Mouse (Mus musculus) neural tube, embryonic 14.5 days (tissue): Measurements from ENCODE around the gene 4930522H14Rik. TPM values are rescaled to one million over a fixed set of nuclear protein-coding genes. Genes with fewer than 3 reads are reported as not detected.

Experiments
- ATAC-seq: fragments of 200-750 bp; cut with Nextera tagmentation; 2 replicates; pipeline ENCODE4 v1.8.0; 2017; ENCODE audit warnings: low read depth, mild to moderate bottlenecking, moderate TSS enrichment, moderate library complexity
- H3K27ac ChIP-seq: fragments of 300-500 bp; sonication (generic); 2 replicates; pipeline ENCODE4 v1.5.1; 2014; ENCODE audit warnings: low read depth, mild to moderate bottlenecking, control low read depth, low read length, moderate library complexity, mixed read lengths
- H3K27me3 ChIP-seq: fragments of 300-500 bp; sonication (generic); 2 replicates; pipeline ENCODE4 v1.6.1; 2014; ENCODE audit warnings: low read length; ENCODE audit not compliant: control insufficient read depth, insufficient read depth
- H3K36me3 ChIP-seq: fragments of 300-500 bp; sonication (generic); 2 replicates; pipeline ENCODE4 v1.6.1; 2014; ENCODE audit warnings: low read length, mixed read lengths; ENCODE audit not compliant: control insufficient read depth, insufficient read depth
- H3K4me1 ChIP-seq: fragments of 300-500 bp; sonication (generic); 2 replicates; pipeline ENCODE4 v1.6.1; 2014; ENCODE audit warnings: low read length; ENCODE audit not compliant: control insufficient read depth, insufficient read depth
- H3K4me2 ChIP-seq: fragments of 300-500 bp; sonication (generic); 2 replicates; pipeline ENCODE4 v1.6.1; 2014; ENCODE audit warnings: mild to moderate bottlenecking, low read depth, low read length, control low read depth
- H3K4me3 ChIP-seq: fragments of 300-500 bp; sonication (generic); 2 replicates; pipeline ENCODE4 v1.5.1; 2014; ENCODE audit warnings: low read depth, low read length, control low read depth, mixed read lengths
- H3K9ac ChIP-seq: fragments of 300-500 bp; sonication (generic); replicated peaks from 2 replicates; pipeline ENCODE4 v1.6.1; 2014; ENCODE audit warnings: low read depth, mild to moderate bottlenecking, control low read depth, low read length, mixed read lengths
- H3K9me3 ChIP-seq: fragments of 300-500 bp; sonication (generic); 2 replicates; pipeline ENCODE4 v1.6.1; 2016; ENCODE audit warnings: low read length; ENCODE audit not compliant: control insufficient read depth
- WGBS: fragments of 180-500 bp; shearing (Covaris S2); extraction: QIAGEN DNeasy Blood & Tissue Kit; methylation state at CpG from one replicate; pipeline ENCODE4 v1.1.7; 2014; 5-methylcytosine and 5-hydroxymethylcytosine counted together
- polyA plus RNA-seq: library from polyadenylated mRNA; unstranded; fragments of >200 nt; fragmentation: Nextera tagmentation; extraction: Ambion mirVana; gene quantifications from 2 replicates; pipeline ENCODE4 v1.2.1, GENCODE M21; 2014

Gene 4930522H14Rik
- polyA plus RNA-seq, 1 experiment from 2014 or later: not detected

- H3K27me3 ChIP-seq: no peaks in the 10 kb centered on the region
- H3K9me3 ChIP-seq: no peaks in the 10 kb centered on the region
- no peak overlapping the region for H3K9ac ChIP-seq
- 51% methylated on average over 11 of the region's 11 CpGs for WGBS
- H3K36me3 ChIP-seq: no peaks in the 10 kb centered on the region
- no peak for ATAC-seq
- no peaks in the 10 kb centered on the region for H3K4me1 ChIP-seq
- H3K27ac ChIP-seq: no peak overlapping the region
- no peak overlapping the region for H3K4me3 ChIP-seq
- no peak overlapping the region for H3K4me2 ChIP-seq
These were observed 19.4 kb upstream of the 4930522H14Rik start for GRCm38 (mm10) chr4:109550338-109551150.

- WGBS: 20% methylated on average over 2 of the region's 2 CpGs
- no peak overlapping the region for H3K27ac ChIP-seq
- no peak overlapping the region for H3K4me3 ChIP-seq
- no peak overlapping the region for H3K4me2 ChIP-seq
- H3K36me3 ChIP-seq: no peaks in the 10 kb centered on the region
- H3K4me1 ChIP-seq: no peaks in the 10 kb centered on the region
- no peak overlapping the region for H3K9ac ChIP-seq
- H3K27me3 ChIP-seq: no peaks in the 10 kb centered on the region
- ATAC-seq: no peak
- H3K9me3 ChIP-seq: no peaks in the 10 kb centered on the region
These were observed 16.2 kb upstream of the 4930522H14Rik start for GRCm38 (mm10) chr4:109547306-109547705.

GRCm38 (mm10) chr4:109546538-109546937 lies 15.4 kb upstream of the 4930522H14Rik start:
- ATAC-seq: no peak
- no peak overlapping the region for H3K4me2 ChIP-seq
- H3K4me3 ChIP-seq: no peak overlapping the region
- H3K27me3 ChIP-seq: no peaks in the 10 kb centered on the region
- no peak overlapping the region for H3K27ac ChIP-seq
- 92% methylated on average over 2 of the region's 2 CpGs for WGBS
- H3K4me1 ChIP-seq: no peaks in the 10 kb centered on the region
- H3K36me3 ChIP-seq: no peaks in the 10 kb centered on the region
- H3K9me3 ChIP-seq: no peaks in the 10 kb centered on the region
- no peak overlapping the region for H3K9ac ChIP-seq

GRCm38 (mm10) chr4:109530245-109530816 lies 766 bp downstream of the 4930522H14Rik start:
- ATAC-seq: no peak
- no peak overlapping the region for H3K27ac ChIP-seq
- H3K9me3 ChIP-seq: no peaks in the 10 kb centered on the region
- no peak overlapping the region for H3K9ac ChIP-seq
- H3K27me3 ChIP-seq: no peaks in the 10 kb centered on the region
- 29% methylated on average over 15 of the region's 15 CpGs for WGBS
- H3K4me2 ChIP-seq: no peak overlapping the region
- no peaks in the 10 kb centered on the region for H3K4me1 ChIP-seq
- no peak overlapping the region for H3K4me3 ChIP-seq
- H3K36me3 ChIP-seq: no peaks in the 10 kb centered on the region

- no peaks in the 10 kb centered on the region for H3K9me3 ChIP-seq
- no peaks in the 10 kb centered on the region for H3K36me3 ChIP-seq
- no peak overlapping the region for H3K4me2 ChIP-seq
- no peaks in the 10 kb centered on the region for H3K4me1 ChIP-seq
- H3K27ac ChIP-seq: no peak overlapping the region
- H3K4me3 ChIP-seq: no peak overlapping the region
- no peak overlapping the region for H3K9ac ChIP-seq
- 10% methylated on average over 5 of the region's 5 CpGs for WGBS
- ATAC-seq: no peak
- H3K27me3 ChIP-seq: no peaks in the 10 kb centered on the region
These were observed 26.2 kb downstream of the 4930522H14Rik start for GRCm38 (mm10) chr4:109504885-109505284.

GRCm38 (mm10) chr4:109498476-109498875 lies 32.6 kb downstream of the 4930522H14Rik start:
- Histone ChIP-seq H3K4me1 (no peaks in the 10 kb centered on the region), H3K36me3 (no peaks in the 10 kb centered on the region), H3K27ac (no peak overlapping the region), H3K27me3 (no peaks in the 10 kb centered on the region), H3K9ac (no peak overlapping the region), H3K9me3 (no peaks in the 10 kb centered on the region), H3K4me3 (no peak overlapping the region), H3K4me2 (no peak overlapping the region)
- ATAC-seq: no peak
- WGBS: 82% methylated on average over 11 of the region's 11 CpGs

- Histone ChIP-seq H3K9me3 (no peaks in the 10 kb centered on the region), H3K9ac (no peak overlapping the region), H3K4me2 (no peak overlapping the region), H3K4me1 (no peaks in the 10 kb centered on the region), H3K27ac (no peak overlapping the region), H3K36me3 (no peaks in the 10 kb centered on the region), H3K27me3 (no peaks in the 10 kb centered on the region), H3K4me3 (no peak overlapping the region)
- ATAC-seq: no peak
These were observed 37.5 kb downstream of the 4930522H14Rik start for GRCm38 (mm10) chr4:109493581-109493980.

- WGBS: 76% methylated on average over 1 of the region's 1 CpGs
- ATAC-seq: no peak
- Histone ChIP-seq H3K36me3 (no peaks in the 10 kb centered on the region), H3K9me3 (no peaks in the 10 kb centered on the region), H3K4me3 (no peak overlapping the region), H3K9ac (no peak overlapping the region), H3K27me3 (no peaks in the 10 kb centered on the region), H3K27ac (no peak overlapping the region), H3K4me2 (no peak overlapping the region), H3K4me1 (no peaks in the 10 kb centered on the region)
These were observed 42.3 kb downstream of the 4930522H14Rik start for GRCm38 (mm10) chr4:109488812-109489211.

GRCm38 (mm10) chr4:109484621-109485020 lies 46.5 kb downstream of the 4930522H14Rik start, which contains the start of gene Rnf11:
TSS of gene Rnf11 (minus strand) at chr4:109484728.
- ATAC-seq: no peak
- no peak within 1 kb of the TSS for H3K4me3 ChIP-seq
- no peaks in the 10 kb centered on the region for H3K9me3 ChIP-seq
- no peak within 1 kb of the TSS for H3K9ac ChIP-seq
- H3K27me3 ChIP-seq: no peaks in the 10 kb centered on the region
- no peaks in the 10 kb centered on the region for H3K36me3 ChIP-seq
- no peaks in the 10 kb centered on the region for H3K4me1 ChIP-seq
- WGBS: 77% methylated on average over 3 of the region's 3 CpGs
- H3K4me2 ChIP-seq: no peak within 1 kb of the TSS
- H3K27ac ChIP-seq: no peak within 1 kb of the TSS
